Mouse (Mus musculus) Patski (cell line): ENCODE results near the gene Nln. TPM values are rescaled to one million over a fixed set of nuclear protein-coding genes. Genes with fewer than 3 reads are reported as not detected.

Experiments used
- ATAC-seq: fragments of 100-300 bp; one replicate; pipeline ENCODE4 v1.8.0; 2021
- CTCF ChIA-PET: fragments of 350-600 bp; sonication (Branson Sonifier 250); formaldehyde crosslinking; loops from one replicate; lab custom pipeline; 2022; ENCODE audit warnings: inconsistent platforms; lab: Charles Lee
- POLR2A ChIA-PET: fragments of 350-600 bp; sonication (Branson Sonifier 250); formaldehyde crosslinking; loops from one replicate; lab custom pipeline; 2022; ENCODE audit warnings: antibody characterized with exemption, inconsistent platforms; lab: Charles Lee
- DNase-seq: peaks from one replicate; pipeline ENCODE4 v3.0.0-alpha.2; 2011; ENCODE audit warnings: low read depth, low spot score
- H3K27me3 ChIP-seq: fragments of 371-371 bp; one replicate; pipeline ENCODE4 v1.5.1; 2021
- CTCF ChIP-seq: fragments of 100-300 bp; IDR thresholded peaks from one replicate; pipeline ENCODE4 v1.5.1; 2021
- in situ Hi-C: fragments of 300-500 bp; cut with MboI; formaldehyde crosslinking; loops from 3 replicates; pipeline ENCODE4 v1.11.1; 2018; ENCODE audit warnings: low pct_unique_long_range_greater_than_20kb, mixed read lengths
- polyA plus RNA-seq: library from polyadenylated mRNA; unstranded; gene quantifications from one replicate; pipeline ENCODE4 v1.2.3, GENCODE M21; 2021

The Nln gene
- polyA plus RNA-seq, 1 experiment from 2014 or later, result 29.2 TPM

GRCm38 (mm10) chr13:104045108-104045507 lies 64.3 kb downstream of the Nln start:
- ChIA-PET CTCF (no interaction called here), POLR2A (no interaction called here)
- no peaks in the 10 kb centered on the region for H3K27me3 ChIP-seq
- ATAC-seq (no peak), DNase-seq (no peak)
- peak; percentile 15 for TF ChIP-seq CTCF
- in situ Hi-C loops, result loop anchor here (10.0 kb wide), 2 partner anchors 130 to 210 kb away; no protein-coding TSS in a partner anchor

DNA sequence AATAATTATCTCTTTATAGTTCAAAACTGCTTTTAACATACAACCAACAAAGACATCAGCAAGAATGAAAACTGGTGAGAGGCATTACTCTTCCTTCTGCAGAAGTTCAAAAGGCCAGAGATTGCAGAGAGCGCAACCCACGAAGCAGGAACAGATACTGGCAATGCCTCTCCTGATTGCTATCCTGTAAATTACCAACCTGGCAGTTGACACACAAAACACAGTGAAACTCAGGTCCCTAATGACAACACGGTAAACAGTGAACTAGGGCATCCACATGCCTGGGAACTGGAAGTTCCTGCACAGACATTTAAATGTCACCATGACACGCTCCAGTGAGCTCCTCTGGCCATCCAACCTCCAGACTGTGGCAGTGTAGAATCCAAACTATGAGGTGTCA lies 65.1 kb downstream of the Nln start:
- no peaks in the 10 kb centered on the region for H3K27me3 ChIP-seq
- ATAC-seq (no peak), DNase-seq (no peak)
- in situ Hi-C loops, result loop anchor here (10.0 kb wide), 2 partner anchors 130 to 210 kb away; no protein-coding TSS in a partner anchor
- ChIA-PET CTCF (no interaction called here), POLR2A (no interaction called here)
- TF ChIP-seq CTCF, result no peak

DNA sequence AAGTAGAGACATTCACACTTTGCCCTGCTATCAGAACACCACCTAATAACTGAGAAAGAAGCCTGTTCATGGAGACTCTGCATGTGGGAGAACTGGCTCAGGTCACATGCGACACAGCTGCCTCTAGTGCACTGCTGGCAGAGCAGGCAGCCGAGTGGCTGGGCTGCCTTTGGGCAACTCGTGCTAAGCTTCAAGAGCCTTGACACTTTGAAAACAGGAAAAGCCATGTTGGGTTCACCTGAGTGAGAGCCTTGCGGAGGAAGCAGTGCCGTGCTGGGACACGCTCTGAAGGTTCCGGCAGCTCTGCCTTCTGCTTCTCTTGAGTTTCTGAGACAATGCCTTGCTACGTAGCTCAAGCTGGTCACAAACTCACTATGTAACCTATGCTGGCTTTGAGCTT lies 66.7 kb downstream of the Nln start:
- POLR2A ChIA-PET, result interaction anchor here (0.6 to 1.0 kb wide), 2 partner anchors 34 to 122 kb away, joined by 3 read pairs; partner anchors contain the start of gene Erbin
- CTCF ChIA-PET, result interaction anchor here (0.8 to 1.4 kb wide), 4 partner anchors 16 to 187 kb away, joined by 3 to 7 read pairs (median 4); no protein-coding TSS in a partner anchor

DNA sequence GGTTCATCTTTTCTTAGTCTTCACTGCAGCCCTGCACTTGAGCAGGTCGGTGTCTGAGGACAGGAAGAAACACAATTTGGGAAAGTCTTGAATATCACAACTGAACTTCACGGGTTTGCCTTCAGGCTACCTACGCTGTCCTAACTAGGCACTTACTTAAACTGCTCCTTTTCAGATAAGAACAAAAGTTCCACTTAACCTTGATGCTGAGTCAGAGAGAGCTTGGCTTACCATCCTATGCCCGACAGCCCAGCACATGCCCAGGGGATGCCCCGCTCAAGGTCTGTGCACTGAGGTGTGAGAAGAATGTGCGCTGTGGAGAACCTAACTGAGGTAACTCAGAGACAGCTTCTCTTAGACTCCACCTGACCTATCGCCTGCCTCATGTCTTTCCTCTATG lies 67.9 kb downstream of the Nln start:
- ChIA-PET POLR2A (interaction anchor here (0.6 to 2.0 kb wide), 2 partner anchors 47 to 121 kb away, joined by 6 read pairs; partner anchors contain the start of gene Erbin), CTCF (no interaction called here)
- no peaks in the 10 kb centered on the region for H3K27me3 ChIP-seq
- ATAC-seq (no peak), DNase-seq (no peak)
- in situ Hi-C loops, result loop anchor here (10.0 kb wide), 2 partner anchors 127 to 207 kb away; no protein-coding TSS in a partner anchor
- TF ChIP-seq CTCF, result no peak

More for the DNA sequence above, 66.7 kb downstream of the Nln start:
- H3K27me3 ChIP-seq, result no peaks in the 10 kb centered on the region
- DNase-seq, result no peak
- in situ Hi-C loops, result loop anchor here (10.0 kb wide), 2 partner anchors 128 to 208 kb away; no protein-coding TSS in a partner anchor
- no peak for TF ChIP-seq CTCF
- ATAC-seq, result no peak

DNA sequence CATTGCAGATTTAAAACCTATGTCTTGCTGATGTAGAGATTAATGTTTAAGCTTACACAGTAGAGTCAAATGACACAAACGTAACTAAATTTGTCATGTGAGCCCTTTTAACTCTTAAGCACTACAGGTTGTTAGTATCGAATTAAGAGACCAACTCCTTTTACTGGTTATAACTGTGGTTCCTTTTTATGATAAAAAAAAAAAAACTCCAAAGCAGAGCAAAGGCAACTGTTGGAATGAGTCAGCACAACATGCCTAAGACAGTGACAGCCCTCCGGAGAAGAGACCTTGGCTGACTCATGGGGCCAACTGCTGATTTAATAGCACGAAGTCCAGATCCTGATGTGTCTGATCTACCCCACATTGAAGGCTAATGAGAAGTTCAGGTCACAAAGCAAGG lies 68.5 kb downstream of the Nln start:
- CTCF ChIA-PET, result no interaction called here
- DNase-seq (no peak), ATAC-seq (no peak)
- no peaks in the 10 kb centered on the region for H3K27me3 ChIP-seq
- no peak for TF ChIP-seq CTCF
- POLR2A ChIA-PET, result interaction anchor here (0.6 to 2.0 kb wide), 3 partner anchors 110 to 122 kb away, joined by 3 to 6 read pairs (median 3); partner anchors contain the start of gene Erbin
- in situ Hi-C loops, result loop anchor here (10.0 kb wide), 2 partner anchors 126 to 206 kb away; no protein-coding TSS in a partner anchor

DNA sequence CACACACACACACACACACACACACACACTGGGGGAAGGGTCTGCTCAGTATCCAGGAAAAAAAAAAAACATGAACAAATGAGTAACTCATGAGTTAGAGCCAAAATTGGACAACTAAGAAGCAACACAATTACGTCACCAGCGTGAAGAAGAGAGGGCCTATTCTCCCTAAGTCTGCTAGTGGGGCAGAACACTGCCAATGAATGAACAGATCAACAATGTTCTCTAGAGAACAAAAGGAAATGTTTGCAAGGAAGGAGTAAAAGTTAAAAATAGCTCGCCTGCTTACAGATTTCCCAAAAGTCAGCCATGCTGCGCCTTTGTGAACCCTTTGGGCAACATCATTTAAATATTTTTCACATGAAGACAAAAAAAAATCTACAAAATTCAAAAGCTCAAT lies 69.6 kb downstream of the Nln start:
- ChIA-PET CTCF (no interaction called here), POLR2A (interaction anchor here (0.6 to 2.0 kb wide), 5 partner anchors 21 to 185 kb away, joined by 3 to 6 read pairs (median 3); partner anchors contain the start of gene Erbin)
- in situ Hi-C loops, result loop anchor here (10.0 kb wide), 2 partner anchors 125 to 205 kb away; no protein-coding TSS in a partner anchor
- DNase-seq (no peak), ATAC-seq (no peak)
- H3K27me3 ChIP-seq, result no peaks in the 10 kb centered on the region
- no peak for TF ChIP-seq CTCF

DNA sequence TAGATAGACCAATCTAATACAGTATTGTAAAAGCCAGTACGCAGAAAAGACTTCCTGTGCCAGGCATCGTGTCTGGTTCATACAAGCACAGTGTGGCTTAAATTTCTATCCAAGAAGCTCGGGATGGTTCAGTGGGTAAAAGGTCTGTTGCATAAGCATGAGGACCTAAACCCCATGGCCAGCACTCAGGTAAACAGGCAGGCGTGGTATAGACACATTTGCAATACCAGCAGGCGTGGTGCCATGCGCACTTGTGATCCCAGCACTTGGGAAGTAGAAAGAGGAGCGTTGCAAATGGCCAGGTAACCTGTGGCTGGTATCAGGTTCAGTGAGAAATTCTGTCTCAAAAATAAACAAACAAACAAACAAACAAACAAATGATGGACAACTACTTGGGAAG lies 70.5 kb downstream of the Nln start:
- in situ Hi-C loops, result no loop called here
- no peaks in the 10 kb centered on the region for H3K27me3 ChIP-seq
- POLR2A ChIA-PET, result interaction anchor here (0.7 kb wide), 2 partner anchors 22 to 177 kb away, joined by 3 read pairs; no protein-coding TSS in a partner anchor
- ATAC-seq (no peak), DNase-seq (no peak)
- no peak for TF ChIP-seq CTCF
- CTCF ChIA-PET, result no interaction called here

DNA sequence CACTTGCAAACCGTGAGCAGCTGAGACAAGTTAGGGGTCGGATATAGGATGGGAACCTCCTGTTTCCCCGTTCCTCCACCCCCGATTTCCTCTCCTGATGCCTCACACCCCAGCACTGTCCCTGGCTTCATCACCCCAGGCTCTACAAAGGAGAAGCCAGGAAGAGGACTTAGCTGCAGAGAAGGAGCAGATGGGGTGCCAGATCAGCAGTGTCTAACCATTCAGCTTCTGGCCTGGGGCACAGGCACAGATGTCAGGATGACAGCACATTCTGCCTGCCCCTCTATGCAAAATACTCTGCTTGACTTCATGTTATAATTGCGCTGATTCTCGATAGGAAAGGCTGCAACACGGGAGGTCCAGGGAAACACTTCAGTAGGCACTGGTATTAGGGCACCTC lies 71.1 kb downstream of the Nln start:
- DNase-seq, result no peak
- no peak for ATAC-seq
- in situ Hi-C loops, result no loop called here
- POLR2A ChIA-PET, result no interaction called here
- H3K27me3 ChIP-seq, result no peaks in the 10 kb centered on the region
- CTCF ChIA-PET, result no interaction called here
- TF ChIP-seq CTCF, result no peak

- POLR2A ChIA-PET, result no interaction called here
- in situ Hi-C loops, result no loop called here
- CTCF ChIA-PET, result no interaction called here
- DNase-seq (no peak), ATAC-seq (peak; percentile 63)
- TF ChIP-seq CTCF, result no peak
- H3K27me3 ChIP-seq, result no peaks in the 10 kb centered on the region
Observed at GRCm38 (mm10) chr13:104037531-104038290, 71.7 kb downstream of the Nln start.

DNA sequence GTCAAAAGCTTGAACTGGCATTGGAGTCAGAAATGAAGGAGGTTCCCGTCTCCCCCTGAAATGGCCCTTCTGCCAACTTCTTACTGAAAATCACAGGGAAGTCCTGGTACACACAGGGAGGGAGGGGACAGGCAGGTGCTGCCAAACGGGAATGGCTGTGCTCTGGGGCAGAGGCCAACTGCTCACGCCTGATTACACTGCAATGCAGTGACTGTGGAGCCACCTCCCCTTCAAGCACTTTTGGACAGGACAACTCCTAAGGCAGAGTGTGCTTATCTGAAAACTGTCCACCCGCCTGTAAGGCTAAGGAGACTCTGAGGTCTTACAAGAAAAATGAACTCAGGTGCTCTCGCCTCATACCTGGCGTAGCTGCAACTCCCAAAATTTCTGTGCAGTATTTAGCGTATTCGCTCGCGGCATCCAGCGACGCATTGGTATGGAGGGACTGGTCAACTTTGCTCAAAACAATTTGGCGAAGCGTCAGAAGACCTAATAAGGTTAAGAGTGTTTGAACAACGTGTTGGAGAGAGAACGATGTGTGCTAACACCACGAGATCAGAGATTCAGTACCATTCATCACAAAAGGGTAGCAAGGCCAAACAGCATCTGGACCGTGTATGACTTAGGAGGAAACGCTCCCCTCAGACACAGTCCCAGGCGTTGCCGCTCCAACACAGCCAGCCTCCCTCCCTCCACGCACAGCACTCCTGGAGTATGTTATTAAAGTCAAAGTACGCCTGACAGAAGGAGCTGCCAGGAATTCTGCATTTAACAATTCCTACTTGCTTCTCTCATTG lies 72.7 kb downstream of the Nln start:
- POLR2A ChIA-PET, result interaction anchor here (0.5 to 3.2 kb wide), 6 partner anchors 11 to 851 kb away, joined by 3 to 22 read pairs (median 3); partner anchors contain the start of gene Erbin
- ATAC-seq, result peak; percentile 36
- H3K27me3 ChIP-seq, result no peaks in the 10 kb centered on the region
- in situ Hi-C loops, result no loop called here
- CTCF ChIA-PET, result interaction anchor here (2.5 to 3.8 kb wide), 2 partner anchors 12 to 118 kb away, joined by 7 to 23 read pairs; no protein-coding TSS in a partner anchor
- DNase-seq, result no peak
- TF ChIP-seq CTCF, result no peak
